Mouse (Mus musculus): Measurements from ENCODE around the gene Nif3l1. TPM values are rescaled to one million over a fixed set of nuclear protein-coding genes. Genes with fewer than 3 reads are reported as not detected.

Nif3l1 gene
- total RNA-seq, 2 experiments from 2014 or later: 12.1 to 14.2 TPM

GRCm38 (mm10) chr1:58447766-58448165, 2.8 kb downstream of the Nif3l1 start:
- intact Hi-C loops (cut with DNase I): no loop called here
- DNase-seq (ENCODE audit: low spot score): no peak

GRCm38 (mm10) chr1:58448396-58448795, 3.4 kb downstream of the Nif3l1 start:
- no peak for DNase-seq (ENCODE audit: low spot score)
- intact Hi-C loops (cut with DNase I): no loop called here

GRCm38 (mm10) chr1:58454316-58454715, 9.4 kb downstream of the Nif3l1 start:
- DNase-seq (ENCODE audit: low spot score): no peak
- intact Hi-C loops (cut with DNase I): no loop called here

- intact Hi-C loops (cut with DNase I): no loop called here
- DNase-seq (ENCODE audit: low spot score): no peak
Measured at GRCm38 (mm10) chr1:58458175-58458574, 13.2 kb downstream of the Nif3l1 start.

GRCm38 (mm10) chr1:58458867-58459266, 13.9 kb downstream of the Nif3l1 start:
- intact Hi-C loops (cut with DNase I): no loop called here
- no peak for DNase-seq (ENCODE audit: low spot score)

- DNase-seq (ENCODE audit: low spot score): no peak
- intact Hi-C loops (cut with DNase I): no loop called here
Measured at GRCm38 (mm10) chr1:58460566-58460965, 15.6 kb downstream of the Nif3l1 start.

GRCm38 (mm10) chr1:58463935-58464334, 19.0 kb downstream of the Nif3l1 start:
- intact Hi-C loops (cut with DNase I): no loop called here
- DNase-seq (ENCODE audit: low spot score): no peak

- intact Hi-C loops (cut with DNase I): no loop called here
- no peak for DNase-seq (ENCODE audit: low spot score)
Measured at GRCm38 (mm10) chr1:58465042-58465441, 20.1 kb downstream of the Nif3l1 start.

GRCm38 (mm10) chr1:58465561-58465960, 20.6 kb downstream of the Nif3l1 start:
- intact Hi-C loops (cut with DNase I): no loop called here

GRCm38 (mm10) chr1:58475662-58476061, 30.7 kb downstream of the Nif3l1 start:
- intact Hi-C loops (cut with DNase I): no loop called here
- DNase-seq (ENCODE audit: low spot score): no peak

More at GRCm38 (mm10) chr1:58465561-58465960, 20.6 kb downstream of the Nif3l1 start:
- no peak for DNase-seq (ENCODE audit: low spot score)

- no peak for DNase-seq (ENCODE audit: low spot score)
- intact Hi-C loops (cut with DNase I): no loop called here
Measured at GRCm38 (mm10) chr1:58482647-58483046, 37.7 kb downstream of the Nif3l1 start.

GRCm38 (mm10) chr1:58495603-58496002, 50.7 kb downstream of the Nif3l1 start:
- DNase-seq (ENCODE audit: low spot score): no peak
- intact Hi-C loops (cut with DNase I): no loop called here

GRCm38 (mm10) chr1:58497678-58498077, 52.7 kb downstream of the Nif3l1 start:
- DNase-seq (ENCODE audit: low spot score): no peak
- intact Hi-C loops (cut with DNase I): no loop called here

- intact Hi-C loops (cut with DNase I): no loop called here
- DNase-seq (ENCODE audit: low spot score): no peak
Measured at GRCm38 (mm10) chr1:58498758-58499157, 53.8 kb downstream of the Nif3l1 start.

- intact Hi-C loops (cut with DNase I): no loop called here
- no peak for DNase-seq (ENCODE audit: low spot score)
Measured at GRCm38 (mm10) chr1:58503134-58503533, 58.2 kb downstream of the Nif3l1 start.

- DNase-seq (ENCODE audit: low spot score): no peak
- intact Hi-C loops (cut with DNase I): no loop called here
Measured at GRCm38 (mm10) chr1:58503793-58504370, 58.9 kb downstream of the Nif3l1 start.

GRCm38 (mm10) chr1:58504577-58505254, 59.8 kb downstream of the Nif3l1 start, which contains the start of gene Orc2:
TSS of gene Orc2 (minus strand) at chr1:58505109.
- peak; percentile 88 for DNase-seq (ENCODE audit: low spot score)
- intact Hi-C loops (cut with DNase I): no loop called here

GRCm38 (mm10) chr1:58507249-58507648, 62.3 kb downstream of the Nif3l1 start:
- intact Hi-C loops (cut with DNase I): no loop called here
- DNase-seq (ENCODE audit: low spot score): no peak
